Mouse (Mus musculus) heart, embryonic 10.5 days (tissue): ENCODE measurements around the gene Rac3. TPM values are rescaled to one million over a fixed set of nuclear protein-coding genes. Genes with fewer than 3 reads are reported as not detected.

Experiments used
- DNase-seq: peaks from one replicate; pipeline ENCODE4 v3.0.0-alpha.2; 2017; ENCODE audit warnings: low spot score
- H3K27ac ChIP-seq: fragments of 300-500 bp; sonication (generic); 2 replicates; pipeline ENCODE4 v1.5.1; 2016; ENCODE audit warnings: mild to moderate bottlenecking
- H3K27me3 ChIP-seq: fragments of 300-500 bp; sonication (generic); 2 replicates; pipeline ENCODE4 v1.6.1; 2016; ENCODE audit warnings: mild to moderate bottlenecking; ENCODE audit not compliant: poor library complexity, insufficient read depth, severe bottlenecking
- H3K36me3 ChIP-seq: fragments of 300-500 bp; sonication (generic); 2 replicates; pipeline ENCODE4 v1.6.1; 2016; ENCODE audit warnings: mild to moderate bottlenecking, moderate library complexity
- H3K4me1 ChIP-seq: fragments of 300-500 bp; sonication (generic); 2 replicates; pipeline ENCODE4 v1.6.1; 2016; ENCODE audit warnings: mild to moderate bottlenecking
- H3K4me3 ChIP-seq: fragments of 300-500 bp; sonication (generic); 2 replicates; pipeline ENCODE4 v1.5.1; 2016; ENCODE audit warnings: mild to moderate bottlenecking, moderate library complexity
- H3K9me3 ChIP-seq: fragments of 300-500 bp; sonication (generic); 2 replicates; pipeline ENCODE4 v1.6.1; 2016; ENCODE audit warnings: mild to moderate bottlenecking, moderate library complexity
- WGBS: fragments of 180-500 bp; shearing (Covaris S2); methylation state at CpG from one replicate; pipeline ENCODE4 v1.1.7; 2016; 5-methylcytosine and 5-hydroxymethylcytosine counted together
- polyA plus RNA-seq: library from polyadenylated mRNA; unstranded; fragments of >200 nt; fragmentation: Nextera tagmentation; extraction: Ambion mirVana; gene quantifications from 2 replicates; pipeline ENCODE4 v1.2.1, GENCODE M21; 2016

The Rac3 gene
- polyA plus RNA-seq, 1 experiment from 2014 or later = 13.8 TPM

DNA sequence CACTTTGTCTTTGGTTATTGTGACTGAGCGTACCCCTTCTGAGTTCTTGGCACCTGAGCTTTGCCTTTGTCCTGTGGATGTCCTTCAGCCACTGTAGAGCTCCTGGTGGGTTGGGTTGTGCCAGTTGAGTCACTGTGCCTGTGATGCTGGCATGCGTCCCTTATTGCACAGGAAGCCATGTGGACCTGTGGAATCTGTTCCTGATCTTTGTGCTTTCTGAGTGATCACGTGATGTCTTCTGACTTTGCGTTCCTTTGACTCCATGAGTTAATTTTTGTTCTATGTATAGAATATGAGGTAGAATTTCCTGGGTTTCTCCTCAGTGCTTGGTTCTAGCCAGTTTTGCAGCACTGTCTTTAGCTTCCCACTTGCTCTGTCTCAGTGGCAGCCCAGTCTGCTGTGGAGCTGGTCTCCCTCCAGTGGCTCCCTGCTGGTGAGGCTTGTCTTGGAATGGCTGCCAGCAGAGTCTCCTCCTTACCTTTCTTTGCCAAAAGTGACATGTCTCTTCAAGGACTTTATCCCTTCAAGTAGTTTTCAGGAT lies 28.7 kb upstream of the Rac3 start:
- Histone ChIP-seq H3K9me3 (no peaks in the 10 kb centered on the region), H3K4me1 (peaks cover 30% of the 10 kb centered on the region), H3K4me3 (no peak overlapping the region), H3K36me3 (peaks cover 74% of the 10 kb centered on the region), H3K27me3 (no peaks in the 10 kb centered on the region), H3K27ac (no peak overlapping the region)
- WGBS = 88% methylated on average over 4 of the region's 4 CpGs
- DNase-seq = no peak

DNA sequence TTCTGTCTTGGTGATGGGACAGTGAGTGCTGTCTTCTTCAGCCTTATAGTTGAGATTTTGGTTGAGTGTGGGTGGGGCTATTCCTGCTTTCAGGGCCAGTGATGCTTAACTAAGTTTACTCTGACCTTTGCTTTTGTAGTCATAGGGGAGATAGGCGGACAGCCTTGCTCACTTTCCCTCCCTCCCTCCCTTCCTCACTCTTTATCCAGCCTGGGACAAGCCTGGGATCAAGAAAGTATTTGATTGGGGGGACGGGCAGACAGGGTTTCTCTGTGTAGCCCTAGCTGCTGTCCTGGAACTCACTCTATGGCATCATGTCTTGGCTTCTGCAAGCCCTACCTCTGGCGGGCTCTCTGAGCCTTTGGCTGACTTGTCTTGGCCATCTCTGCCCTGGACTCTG lies 27.8 kb upstream of the Rac3 start:
- Histone ChIP-seq H3K27me3 (no peaks in the 10 kb centered on the region), H3K4me1 (peaks cover 40% of the 10 kb centered on the region), H3K36me3 (peaks cover 65% of the 10 kb centered on the region), H3K9me3 (no peaks in the 10 kb centered on the region), H3K27ac (no peak overlapping the region), H3K4me3 (no peak overlapping the region)
- DNase-seq = no peak
- WGBS = 71% methylated on average over 3 of the region's 3 CpGs

GRCm38 (mm10) chr11:120695184-120695583 lies 26.1 kb upstream of the Rac3 start:
- H3K4me3 ChIP-seq = no peak overlapping the region; the same call in 1 of the 2 replicates
- peaks cover 62% of the 10 kb centered on the region for H3K36me3 ChIP-seq
- peak overlapping the region; percentile 84 for H3K27ac ChIP-seq
- no peaks in the 10 kb centered on the region for H3K27me3 ChIP-seq
- H3K4me1 ChIP-seq = peaks cover 49% of the 10 kb centered on the region
- no peaks in the 10 kb centered on the region for H3K9me3 ChIP-seq
- peak; percentile 84 for DNase-seq
- WGBS = 13% methylated on average over 4 of the region's 4 CpGs

- Histone ChIP-seq H3K9me3 (no peaks in the 10 kb centered on the region), H3K4me3 (no peak overlapping the region), H3K27me3 (no peaks in the 10 kb centered on the region), H3K36me3 (peaks cover 62% of the 10 kb centered on the region), H3K4me1 (peaks cover 54% of the 10 kb centered on the region), H3K27ac (peak overlapping the region; percentile 84)
- no peak for DNase-seq
- 61% methylated on average over 12 of the region's 12 CpGs for WGBS
Measured at GRCm38 (mm10) chr11:120695641-120696040, 25.6 kb upstream of the Rac3 start.

DNA sequence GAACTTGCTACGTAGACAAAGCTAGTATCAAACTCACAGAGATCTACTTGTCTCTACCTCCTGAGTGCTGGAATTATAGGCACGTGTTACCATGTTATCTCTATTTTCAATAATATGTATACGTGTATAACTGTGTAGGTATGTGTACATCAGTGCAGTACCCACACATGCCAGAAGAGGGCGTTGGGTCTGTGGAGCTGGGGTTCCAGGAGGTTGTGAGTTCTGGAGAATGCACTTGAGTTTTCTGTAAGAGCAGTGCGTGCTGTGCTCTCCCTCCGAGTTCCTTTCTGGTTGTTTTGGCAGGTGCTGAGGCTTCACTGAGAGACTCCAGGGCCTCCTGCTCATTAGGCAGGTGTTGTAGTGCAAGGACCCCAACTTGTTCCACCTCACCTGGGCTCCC lies 24.7 kb upstream of the Rac3 start:
- Histone ChIP-seq H3K9me3 (no peaks in the 10 kb centered on the region), H3K4me3 (no peak overlapping the region), H3K27ac (peak overlapping the region; percentile 84; the same call in 1 of the 2 replicates), H3K27me3 (no peaks in the 10 kb centered on the region), H3K36me3 (peaks cover 64% of the 10 kb centered on the region), H3K4me1 (peaks cover 59% of the 10 kb centered on the region)
- 87% methylated on average over 6 of the region's 6 CpGs for WGBS
- no peak for DNase-seq

DNA sequence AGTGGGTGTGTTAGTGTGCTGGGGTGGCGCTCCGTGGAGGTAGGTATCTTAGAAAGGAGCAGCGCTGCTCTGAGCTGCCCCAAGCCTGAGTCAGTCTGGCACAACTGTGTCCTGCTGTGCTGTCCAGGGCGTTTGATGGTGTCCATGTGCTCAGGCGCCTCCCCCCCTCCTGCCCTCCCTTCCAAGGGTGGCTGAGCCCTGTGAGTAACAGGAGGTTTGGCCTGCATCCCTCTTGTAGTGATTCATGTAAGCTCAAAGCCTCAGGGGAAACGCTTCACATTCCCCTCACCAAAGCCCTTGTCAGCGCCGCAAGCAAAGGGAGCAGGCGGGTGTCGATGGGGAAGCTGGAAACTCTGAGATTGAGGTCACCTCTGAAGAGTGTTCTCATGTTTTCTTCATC lies 23.5 kb upstream of the Rac3 start:
- no peaks in the 10 kb centered on the region for H3K27me3 ChIP-seq
- H3K27ac ChIP-seq = peak overlapping the region; percentile 80
- no peaks in the 10 kb centered on the region for H3K9me3 ChIP-seq
- DNase-seq = peak; percentile 88
- no peak overlapping the region for H3K4me3 ChIP-seq
- 32% methylated on average over 10 of the region's 10 CpGs for WGBS
- peaks cover 59% of the 10 kb centered on the region for H3K4me1 ChIP-seq
- H3K36me3 ChIP-seq = peaks cover 64% of the 10 kb centered on the region

DNA sequence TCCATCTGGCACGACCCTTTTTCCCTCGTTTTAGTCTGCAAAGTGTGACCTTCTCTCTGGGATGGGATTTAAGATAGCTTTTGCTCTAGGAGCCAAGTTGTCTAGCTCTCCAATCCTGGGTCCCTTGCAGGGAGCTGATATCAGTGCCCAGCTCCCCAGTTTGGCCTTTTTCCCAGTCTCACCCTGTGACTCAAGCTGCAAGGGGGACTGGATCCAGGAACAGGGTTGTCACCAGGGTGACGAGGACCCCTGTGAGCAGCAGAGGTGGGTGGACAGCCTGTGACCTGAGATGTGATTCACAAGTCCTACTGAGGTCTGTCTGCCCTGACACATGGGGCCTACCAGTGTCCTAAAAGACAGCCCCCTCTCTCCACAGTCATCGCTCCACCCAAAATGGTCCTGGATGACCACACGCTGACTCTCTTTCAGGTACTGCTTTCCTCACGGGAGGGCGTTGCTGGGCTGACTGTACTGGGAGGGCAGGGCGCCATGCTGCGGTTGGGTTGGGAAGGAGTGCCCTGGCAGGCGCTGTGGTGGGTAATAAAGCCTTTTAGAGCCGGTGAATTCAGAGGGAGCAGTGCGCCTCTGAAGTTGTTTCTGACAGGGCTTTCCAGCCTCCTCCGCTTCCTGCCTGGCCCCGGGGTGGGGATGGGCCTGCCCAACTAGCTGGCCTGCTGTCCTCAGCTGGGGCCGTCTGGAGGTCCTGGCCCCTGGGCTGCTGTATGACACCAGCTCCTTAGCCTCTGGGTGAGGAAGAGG lies 17.4 kb upstream of the Rac3 start:
- Histone ChIP-seq H3K27ac (peak overlapping the region; percentile 84), H3K4me3 (peak overlapping the region; percentile 16; the same call in 1 of the 2 replicates), H3K9me3 (no peaks in the 10 kb centered on the region), H3K36me3 (peaks cover 50% of the 10 kb centered on the region), H3K4me1 (peaks cover 73% of the 10 kb centered on the region), H3K27me3 (no peaks in the 10 kb centered on the region)
- WGBS = 51% methylated on average over 15 of the region's 15 CpGs
- no peak for DNase-seq

GRCm38 (mm10) chr11:120704486-120705325 lies 16.6 kb upstream of the Rac3 start:
- DNase-seq = no peak
- 17% methylated on average over 8 of the region's 8 CpGs for WGBS
- Histone ChIP-seq H3K27ac (peak overlapping the region; percentile 84), H3K4me3 (peak overlapping the region; percentile 20), H3K4me1 (peaks cover 71% of the 10 kb centered on the region), H3K27me3 (no peaks in the 10 kb centered on the region), H3K36me3 (peaks cover 51% of the 10 kb centered on the region), H3K9me3 (no peaks in the 10 kb centered on the region)

DNA sequence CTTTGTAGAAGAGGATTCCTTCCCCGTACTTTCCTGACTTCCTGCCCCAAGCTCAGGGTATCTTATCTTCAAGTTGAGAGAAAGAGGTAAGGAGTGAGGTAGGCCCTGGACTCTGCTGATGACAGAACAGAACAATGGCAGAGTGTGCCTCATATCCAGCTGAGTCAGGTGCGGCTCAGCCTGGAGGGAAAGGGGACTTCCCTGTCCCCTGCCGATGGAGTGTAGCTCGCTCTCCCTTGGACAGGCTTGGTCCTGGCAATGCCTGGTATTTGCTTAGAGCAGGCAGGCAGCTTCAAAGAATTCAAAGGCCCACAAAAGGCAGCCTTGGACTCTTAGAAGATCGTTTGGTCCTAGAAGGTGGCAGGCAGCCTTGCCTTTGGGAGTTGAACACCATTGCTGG lies 15.2 kb upstream of the Rac3 start:
- Histone ChIP-seq H3K4me1 (peaks cover 62% of the 10 kb centered on the region), H3K27ac (peak overlapping the region; percentile 84)

GRCm38 (mm10) chr11:120707225-120707624 lies 14.0 kb upstream of the Rac3 start:
- H3K4me1 ChIP-seq = peaks cover 65% of the 10 kb centered on the region
- H3K4me3 ChIP-seq = peak overlapping the region; percentile 34; the same call in 1 of the 2 replicates
- peak overlapping the region; percentile 84 for H3K27ac ChIP-seq
- H3K9me3 ChIP-seq = no peaks in the 10 kb centered on the region
- no peak for DNase-seq
- WGBS = 7% methylated on average over 12 of the region's 12 CpGs
- no peaks in the 10 kb centered on the region for H3K27me3 ChIP-seq
- peaks cover 41% of the 10 kb centered on the region for H3K36me3 ChIP-seq

More for the DNA sequence above, 15.2 kb upstream of the Rac3 start:
- Histone ChIP-seq H3K27me3 (no peaks in the 10 kb centered on the region), H3K36me3 (peaks cover 52% of the 10 kb centered on the region), H3K9me3 (no peaks in the 10 kb centered on the region), H3K4me3 (no peak overlapping the region)
- DNase-seq = no peak
- 50% methylated on average over 5 of the region's 5 CpGs for WGBS

GRCm38 (mm10) chr11:120707969-120708368 lies 13.3 kb upstream of the Rac3 start:
- Histone ChIP-seq H3K27me3 (no peaks in the 10 kb centered on the region), H3K9me3 (no peaks in the 10 kb centered on the region), H3K4me3 (no peak overlapping the region), H3K4me1 (peaks cover 72% of the 10 kb centered on the region), H3K36me3 (peaks cover 37% of the 10 kb centered on the region), H3K27ac (peak overlapping the region; percentile 84)
- WGBS = 31% methylated on average over 5 of the region's 5 CpGs
- no peak for DNase-seq

GRCm38 (mm10) chr11:120709551-120709950 lies 11.7 kb upstream of the Rac3 start:
- Histone ChIP-seq H3K36me3 (peaks cover 29% of the 10 kb centered on the region), H3K27me3 (no peaks in the 10 kb centered on the region), H3K4me1 (peaks cover 66% of the 10 kb centered on the region), H3K9me3 (no peaks in the 10 kb centered on the region), H3K27ac (no peak overlapping the region), H3K4me3 (no peak overlapping the region)
- no peak for DNase-seq
- WGBS = 76% methylated on average over 2 of the region's 2 CpGs

DNA sequence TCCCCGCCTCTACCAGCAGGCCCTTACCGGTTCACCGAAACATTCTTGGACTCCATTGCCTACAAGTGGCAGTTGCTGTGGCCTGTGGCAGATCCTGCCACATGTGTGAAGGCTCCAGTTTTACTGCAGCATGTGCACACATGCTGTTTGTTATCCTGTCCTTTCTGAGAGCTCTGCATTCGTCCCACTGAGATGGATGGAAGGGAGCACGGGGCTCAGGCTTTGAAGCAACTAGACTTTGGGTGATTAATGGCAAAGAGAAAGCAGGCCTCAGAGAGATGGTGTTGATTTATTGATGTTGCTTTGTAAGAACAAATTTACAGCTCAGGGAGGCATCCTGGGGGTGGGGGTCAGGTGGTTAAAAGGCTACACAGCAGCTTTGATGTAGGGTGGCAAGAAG lies 10.6 kb upstream of the Rac3 start:
- DNase-seq = no peak
- Histone ChIP-seq H3K4me3 (no peak overlapping the region), H3K9me3 (no peaks in the 10 kb centered on the region), H3K4me1 (peaks cover 62% of the 10 kb centered on the region), H3K27me3 (no peaks in the 10 kb centered on the region), H3K36me3 (peaks cover 35% of the 10 kb centered on the region), H3K27ac (no peak overlapping the region)
- 76% methylated on average over 5 of the region's 5 CpGs for WGBS
